Mouse (Mus musculus) small intestine, adult 2 months (tissue): ENCODE measurements at regions not wholly inside any gene's neighbourhood (a gene's known extent, or its start where the extent isn't known, plus 50 kb on each side); places are given as distances from the start of the nearest gene placed in this dataset.

Experiments
- CTCF ChIP-seq: fragments of 200-500 bp; IDR thresholded peaks from 2 replicates; pipeline ENCODE4 v1.5.1; 2012; ENCODE audit warnings: low read depth, mild to moderate bottlenecking, control low read depth, inconsistent platforms, low read length, moderate library complexity, mixed read lengths; ENCODE audit not compliant: insufficient replicate concordance, insufficient read length; ENCODE audit errors: extremely low read depth
- POLR2A ChIP-seq: fragments of 200-500 bp; IDR thresholded peaks from 2 replicates; pipeline ENCODE4 v1.6.1; 2012; ENCODE audit warnings: low read depth, mild to moderate bottlenecking, control low read depth, inconsistent platforms, low read length, moderate library complexity

DNA sequence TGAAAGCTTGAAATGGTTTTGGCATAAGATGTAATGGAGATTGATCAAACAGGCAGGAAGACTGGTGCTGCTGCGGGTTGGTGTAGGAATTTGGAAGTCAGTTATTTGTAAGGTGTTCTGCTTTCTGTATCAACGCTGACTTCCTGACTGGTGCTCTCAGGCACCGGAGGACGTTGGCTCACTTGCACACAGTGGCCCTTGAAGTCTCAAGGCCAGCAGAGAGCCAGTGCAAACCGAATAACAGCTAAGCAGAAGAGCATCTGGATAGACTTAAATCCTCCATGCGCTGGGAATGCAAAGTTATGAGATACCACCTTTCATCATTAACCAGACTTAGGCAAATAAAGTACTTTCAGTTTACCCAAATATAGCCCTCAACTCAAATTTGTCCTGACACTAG is 388.2 kb downstream of the Adamts20 start:
- TF ChIP-seq CTCF (no peak), POLR2A (no peak)
